Mouse (Mus musculus): Measurements from ENCODE around the gene Fhl1. TPM values are rescaled to one million over a fixed set of nuclear protein-coding genes. Genes with fewer than 3 reads are reported as not detected.
A peak's percentile ranks its signal among the peaks of the same experiment; 100 is the strongest.

Gene Fhl1
- polyA plus RNA-seq, 1 experiment from 2014 or later, result 212 TPM

DNA sequence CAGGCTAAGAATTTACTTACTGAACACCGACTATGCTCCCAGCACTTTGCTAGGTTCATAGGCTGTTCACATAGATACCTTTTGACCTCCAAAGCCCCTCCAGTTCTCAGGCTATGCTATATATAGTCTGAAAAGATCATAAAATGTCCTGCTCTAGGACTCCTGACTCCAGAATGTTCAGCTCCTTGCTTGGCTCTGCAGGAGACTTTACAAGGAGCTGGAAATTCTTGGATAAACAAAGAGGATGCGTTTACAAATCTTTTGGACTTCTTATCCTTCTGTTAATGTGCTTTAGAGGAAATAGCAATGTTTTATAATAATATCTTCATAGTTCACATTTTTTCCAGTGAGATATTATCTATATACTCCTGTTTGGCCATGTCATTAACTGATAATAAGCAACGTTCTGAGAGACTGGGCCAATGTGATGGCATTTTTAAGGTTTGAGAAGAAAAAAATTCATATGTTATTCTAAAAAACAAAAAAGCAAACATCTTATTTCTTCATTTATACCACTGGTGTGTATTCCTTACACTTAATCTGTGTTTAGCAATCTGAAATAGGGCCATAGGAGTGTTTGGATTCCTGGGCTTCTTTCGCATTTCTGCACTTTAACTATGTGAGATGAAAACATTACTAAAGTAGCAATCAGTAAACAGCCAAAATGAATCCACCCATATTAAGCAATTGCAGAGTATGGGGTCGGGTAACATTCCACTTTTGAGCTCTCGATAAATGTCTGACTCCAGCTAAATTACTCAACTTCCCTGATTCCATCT, 22.8 kb upstream of the Fhl1 start:
- H3K27me3 ChIP-seq (replicated peaks; ENCODE audit: control insufficient read depth, insufficient read depth, low read length), result no peaks in the 10 kb centered on the region
- 84% methylated on average over 6 of the region's 6 CpGs for WGBS
- no peak overlapping the region for H3K4me2 ChIP-seq (ENCODE audit: low read length)
- no peaks in the 10 kb centered on the region for H3K4me1 ChIP-seq (ENCODE audit: control insufficient read depth, insufficient read depth, low read depth, low read length)
- no peak for ATAC-seq
- no peaks in the 10 kb centered on the region for H3K9me3 ChIP-seq (ENCODE audit: control insufficient read depth, low read length)
- H3K9ac ChIP-seq (ENCODE audit: low read depth, low read length), result no peak overlapping the region
- no peak overlapping the region for H3K27ac ChIP-seq (ENCODE audit: low read depth, low read length)
- no peak overlapping the region for H3K4me3 ChIP-seq (ENCODE audit: low read length)
- no peaks in the 10 kb centered on the region for H3K36me3 ChIP-seq (ENCODE audit: control insufficient read depth, insufficient read depth, low read length)

- no peak overlapping the region for H3K4me2 ChIP-seq (ENCODE audit: low read length)
- H3K27ac ChIP-seq (ENCODE audit: low read depth, low read length), result no peak overlapping the region
- no peak overlapping the region for H3K9ac ChIP-seq (ENCODE audit: low read depth, low read length)
- 86% methylated on average over 1 of the region's 1 CpGs for WGBS
- no peaks in the 10 kb centered on the region for H3K9me3 ChIP-seq (ENCODE audit: control insufficient read depth, low read length)
- ATAC-seq, result no peak
- no peaks in the 10 kb centered on the region for H3K36me3 ChIP-seq (ENCODE audit: control insufficient read depth, insufficient read depth, low read length)
- no peaks in the 10 kb centered on the region for H3K27me3 ChIP-seq (replicated peaks; ENCODE audit: control insufficient read depth, insufficient read depth, low read length)
- H3K4me3 ChIP-seq (ENCODE audit: low read length), result no peak overlapping the region
- H3K4me1 ChIP-seq (ENCODE audit: control insufficient read depth, insufficient read depth, low read depth, low read length), result no peaks in the 10 kb centered on the region
Observed at GRCm38 (mm10) chrX:56710522-56710921, 21.1 kb upstream of the Fhl1 start.

DNA sequence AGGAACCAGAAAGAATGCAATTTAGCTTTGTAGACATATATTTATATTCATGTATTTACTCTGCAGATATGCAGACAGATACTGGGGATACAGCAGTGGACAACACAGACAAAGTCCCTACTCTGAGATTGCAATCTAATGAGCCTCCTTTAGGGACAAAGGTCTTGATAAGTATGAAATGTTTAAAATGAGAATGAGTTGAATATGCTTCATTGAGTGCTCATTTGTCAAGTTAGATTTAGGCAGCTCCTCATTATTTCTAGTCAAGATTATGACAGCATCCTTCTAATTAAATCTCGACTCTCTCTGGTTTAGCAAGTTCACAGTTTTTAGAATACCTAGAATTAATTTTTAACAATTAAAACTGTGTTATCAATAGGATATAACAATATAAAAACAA, 18.9 kb upstream of the Fhl1 start:
- no peaks in the 10 kb centered on the region for H3K27me3 ChIP-seq (replicated peaks; ENCODE audit: control insufficient read depth, insufficient read depth, low read length)
- H3K4me3 ChIP-seq (ENCODE audit: low read length), result no peak overlapping the region
- H3K4me2 ChIP-seq (ENCODE audit: low read length), result no peak overlapping the region
- WGBS, result 58% methylated on average over 1 of the region's 1 CpGs
- H3K36me3 ChIP-seq (ENCODE audit: control insufficient read depth, insufficient read depth, low read length), result no peaks in the 10 kb centered on the region
- no peak overlapping the region for H3K27ac ChIP-seq (ENCODE audit: low read depth, low read length)
- H3K9ac ChIP-seq (ENCODE audit: low read depth, low read length), result no peak overlapping the region
- no peaks in the 10 kb centered on the region for H3K4me1 ChIP-seq (ENCODE audit: control insufficient read depth, insufficient read depth, low read depth, low read length)
- no peaks in the 10 kb centered on the region for H3K9me3 ChIP-seq (ENCODE audit: control insufficient read depth, low read length)
- ATAC-seq, result no peak

- ATAC-seq, result no peak
- Histone ChIP-seq H3K4me1 (ENCODE audit: control insufficient read depth, insufficient read depth, low read depth, low read length) (no peaks in the 10 kb centered on the region), H3K9me3 (ENCODE audit: control insufficient read depth, low read length) (no peaks in the 10 kb centered on the region), H3K9ac (ENCODE audit: low read depth, low read length) (no peak overlapping the region), H3K27me3 (replicated peaks; ENCODE audit: control insufficient read depth, insufficient read depth, low read length) (no peaks in the 10 kb centered on the region), H3K4me3 (ENCODE audit: low read length) (no peak overlapping the region), H3K4me2 (ENCODE audit: low read length) (no peak overlapping the region), H3K36me3 (ENCODE audit: control insufficient read depth, insufficient read depth, low read length) (no peaks in the 10 kb centered on the region), H3K27ac (ENCODE audit: low read depth, low read length) (no peak overlapping the region)
- WGBS, result 47% methylated on average over 8 of the region's 8 CpGs
Observed at GRCm38 (mm10) chrX:56722559-56722958, 9.0 kb upstream of the Fhl1 start.

GRCm38 (mm10) chrX:56728507-56728906, 3.1 kb upstream of the Fhl1 start:
- Histone ChIP-seq H3K4me1 (ENCODE audit: control insufficient read depth, insufficient read depth, low read depth, low read length) (no peaks in the 10 kb centered on the region), H3K27me3 (replicated peaks; ENCODE audit: control insufficient read depth, insufficient read depth, low read length) (no peaks in the 10 kb centered on the region), H3K9me3 (ENCODE audit: control insufficient read depth, low read length) (no peaks in the 10 kb centered on the region), H3K4me2 (ENCODE audit: low read length) (no peak overlapping the region), H3K4me3 (ENCODE audit: low read length) (no peak overlapping the region), H3K9ac (ENCODE audit: low read depth, low read length) (no peak overlapping the region), H3K36me3 (ENCODE audit: control insufficient read depth, insufficient read depth, low read length) (no peaks in the 10 kb centered on the region), H3K27ac (ENCODE audit: low read depth, low read length) (no peak overlapping the region)
- WGBS, result 88% methylated on average over 3 of the region's 3 CpGs
- ATAC-seq, result no peak

DNA sequence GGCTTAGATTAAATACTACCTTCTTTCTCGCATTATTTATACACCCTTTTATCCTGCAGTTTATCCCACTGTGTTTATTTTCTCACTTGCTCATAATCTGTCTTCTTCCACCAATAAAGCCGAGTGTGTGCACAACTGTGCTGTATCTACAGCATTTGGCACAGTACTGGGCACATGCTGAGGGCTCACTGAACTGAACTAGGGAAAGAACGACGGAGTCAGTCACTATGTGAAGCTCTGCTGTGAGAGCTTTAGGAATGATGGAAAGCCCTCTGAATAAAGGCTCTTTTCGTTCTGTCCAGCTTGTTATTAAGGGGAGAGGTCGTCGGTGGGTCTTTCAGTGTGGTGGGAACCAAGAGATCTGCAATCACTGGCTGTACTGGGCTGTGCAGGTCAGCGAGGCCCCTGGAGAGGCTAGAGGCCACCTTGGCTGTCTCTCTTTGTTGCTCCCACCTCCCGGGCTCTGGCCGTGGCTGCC, 720 bp upstream of the Fhl1 start:
- 30% methylated on average over 9 of the region's 10 CpGs for WGBS
- no peaks in the 10 kb centered on the region for H3K9me3 ChIP-seq (ENCODE audit: control insufficient read depth, low read length)
- H3K27me3 ChIP-seq (replicated peaks; ENCODE audit: control insufficient read depth, insufficient read depth, low read length), result no peaks in the 10 kb centered on the region
- H3K4me2 ChIP-seq (ENCODE audit: low read length), result peak overlapping the region; percentile 51
- H3K9ac ChIP-seq (ENCODE audit: low read depth, low read length), result peak overlapping the region; percentile 79
- H3K36me3 ChIP-seq (ENCODE audit: control insufficient read depth, insufficient read depth, low read length), result no peaks in the 10 kb centered on the region
- peak overlapping the region; percentile 64 for H3K4me3 ChIP-seq (ENCODE audit: low read length)
- peak; percentile 56 for ATAC-seq
- H3K27ac ChIP-seq (ENCODE audit: low read depth, low read length), result peak overlapping the region; percentile 86
- no peaks in the 10 kb centered on the region for H3K4me1 ChIP-seq (ENCODE audit: control insufficient read depth, insufficient read depth, low read depth, low read length)

DNA sequence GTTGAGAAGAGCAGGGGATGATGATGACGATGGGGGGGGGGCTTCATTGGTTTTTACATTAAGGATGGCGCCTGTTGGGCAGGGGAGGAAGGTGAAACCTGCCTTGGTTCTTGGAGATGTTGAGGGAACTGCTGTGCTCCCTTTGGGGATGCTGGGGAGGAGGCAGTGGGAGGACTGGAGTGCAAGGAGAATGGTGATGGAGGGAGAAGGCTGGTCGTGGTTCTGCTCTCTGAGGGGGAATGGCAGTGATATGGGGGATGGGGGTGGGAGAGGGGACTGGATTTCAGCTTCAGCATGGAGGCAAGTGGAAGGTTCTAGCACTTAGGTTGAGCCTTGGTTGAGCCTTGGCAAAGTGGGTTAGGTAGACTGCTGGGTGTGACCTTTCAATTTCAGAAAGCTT, 814 bp downstream of the Fhl1 start:
- Histone ChIP-seq H3K4me2 (ENCODE audit: low read length) (peak overlapping the region; percentile 51), H3K9ac (ENCODE audit: low read depth, low read length) (peak overlapping the region; percentile 79), H3K27me3 (replicated peaks; ENCODE audit: control insufficient read depth, insufficient read depth, low read length) (no peaks in the 10 kb centered on the region), H3K4me1 (ENCODE audit: control insufficient read depth, insufficient read depth, low read depth, low read length) (no peaks in the 10 kb centered on the region), H3K4me3 (ENCODE audit: low read length) (peak overlapping the region; percentile 64), H3K27ac (ENCODE audit: low read depth, low read length) (peak overlapping the region; percentile 86), H3K9me3 (ENCODE audit: control insufficient read depth, low read length) (no peaks in the 10 kb centered on the region), H3K36me3 (ENCODE audit: control insufficient read depth, insufficient read depth, low read length) (no peaks in the 10 kb centered on the region)
- no peak for ATAC-seq
- WGBS, result 22% methylated on average over 3 of the region's 3 CpGs

GRCm38 (mm10) chrX:56734436-56734835, 2.8 kb downstream of the Fhl1 start:
- no peak overlapping the region for H3K27ac ChIP-seq (ENCODE audit: low read depth, low read length)
- ATAC-seq, result no peak
- H3K27me3 ChIP-seq (replicated peaks; ENCODE audit: control insufficient read depth, insufficient read depth, low read length), result no peaks in the 10 kb centered on the region
- 0 out of 2 replicates have a peak overlapping the region, but pooled peaks have one; percentile 1 for H3K4me2 ChIP-seq (ENCODE audit: low read length)
- H3K4me1 ChIP-seq (ENCODE audit: control insufficient read depth, insufficient read depth, low read depth, low read length), result no peaks in the 10 kb centered on the region
- WGBS, result 26% methylated on average over 5 of the region's 5 CpGs
- H3K36me3 ChIP-seq (ENCODE audit: control insufficient read depth, insufficient read depth, low read length), result no peaks in the 10 kb centered on the region
- H3K4me3 ChIP-seq (ENCODE audit: low read length), result no peak overlapping the region
- no peaks in the 10 kb centered on the region for H3K9me3 ChIP-seq (ENCODE audit: control insufficient read depth, low read length)
- no peak overlapping the region for H3K9ac ChIP-seq (ENCODE audit: low read depth, low read length)

DNA sequence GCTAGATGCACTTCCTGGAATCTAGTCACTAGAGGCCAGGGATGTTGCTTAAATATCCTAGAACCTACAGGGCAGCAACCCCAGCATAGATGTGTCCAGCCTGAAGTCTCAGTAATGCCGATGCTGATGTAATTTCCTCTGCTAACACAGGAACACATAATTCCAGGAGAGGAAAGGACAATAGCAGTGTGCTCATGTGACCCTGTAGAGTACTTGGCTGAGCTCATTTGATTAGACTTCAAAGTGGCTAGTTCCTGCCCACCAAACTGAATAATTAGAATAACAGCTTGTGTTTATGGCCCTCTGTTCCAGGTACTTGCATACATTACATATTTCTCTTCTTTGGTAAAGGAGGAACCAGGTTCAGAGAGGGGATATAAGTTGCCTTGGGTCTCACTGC, 4.6 kb downstream of the Fhl1 start:
- Histone ChIP-seq H3K9me3 (ENCODE audit: control insufficient read depth, low read length) (no peaks in the 10 kb centered on the region), H3K27me3 (replicated peaks; ENCODE audit: control insufficient read depth, insufficient read depth, low read length) (no peaks in the 10 kb centered on the region), H3K27ac (ENCODE audit: low read depth, low read length) (no peak overlapping the region), H3K4me3 (ENCODE audit: low read length) (no peak overlapping the region), H3K36me3 (ENCODE audit: control insufficient read depth, insufficient read depth, low read length) (no peaks in the 10 kb centered on the region), H3K9ac (ENCODE audit: low read depth, low read length) (no peak overlapping the region), H3K4me2 (ENCODE audit: low read length) (no peak overlapping the region), H3K4me1 (ENCODE audit: control insufficient read depth, insufficient read depth, low read depth, low read length) (no peaks in the 10 kb centered on the region)
- ATAC-seq, result no peak
- WGBS, result 50% methylated on average over 1 of the region's 1 CpGs

All from hindbrain, embryonic 16.5 days (tissue).